Mouse (Mus musculus): ENCODE results near the gene Crybg3. TPM values are rescaled to one million over a fixed set of nuclear protein-coding genes. Genes with fewer than 3 reads are reported as not detected.

Gene Crybg3
- polyA plus RNA-seq, 1 experiment from 2014 or later: 6.0 TPM

- no peaks in the 10 kb centered on the region for H3K36me3 ChIP-seq (ENCODE audit: control insufficient read depth, insufficient read depth, low read length)
- H3K9me3 ChIP-seq (ENCODE audit: control insufficient read depth, low read length): no peaks in the 10 kb centered on the region
- 88% methylated on average over 11 of the region's 11 CpGs for WGBS
- H3K27ac ChIP-seq (ENCODE audit: low read depth, low read length): no peak overlapping the region
- H3K4me3 ChIP-seq (ENCODE audit: low read depth, low read length): no peak overlapping the region
- DNase-seq (ENCODE audit: low spot score) (no peak), ATAC-seq (replicated peaks; ENCODE audit: low FRiP score) (no peak)
- H3K4me2 ChIP-seq (ENCODE audit: low read depth, low read length, severe bottlenecking): no peak overlapping the region
- H3K27me3 ChIP-seq (ENCODE audit: control insufficient read depth, insufficient read depth, low read length): no peaks in the 10 kb centered on the region
- H3K4me1 ChIP-seq (replicated peaks; ENCODE audit: control insufficient read depth, insufficient read depth, low read length): no peaks in the 10 kb centered on the region
- H3K9ac ChIP-seq (ENCODE audit: low read length): no peak overlapping the region
Observed at GRCm38 (mm10) chr16:59534349-59534748, 66.4 kb downstream of the Crybg3 start.

DNA sequence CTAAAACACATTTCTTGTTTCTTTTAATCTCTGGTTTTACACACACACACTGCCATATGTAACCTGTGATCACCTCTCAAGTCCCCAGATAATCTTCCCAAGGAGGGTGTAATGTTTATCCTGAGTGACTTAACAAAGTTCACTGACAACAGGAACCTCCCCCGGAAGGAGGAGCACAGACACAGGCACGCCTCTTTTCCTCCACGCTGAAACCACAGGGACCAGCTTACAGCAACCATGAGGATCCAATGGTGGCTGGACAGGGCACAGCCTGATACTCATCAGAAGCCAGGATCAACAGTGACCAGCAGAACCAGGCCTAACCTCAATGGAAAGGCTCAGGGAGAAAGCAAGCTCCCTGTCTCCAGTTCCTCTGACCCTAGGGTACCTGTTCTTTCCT lies 68.2 kb downstream of the Crybg3 start:
- H3K4me3 ChIP-seq (ENCODE audit: low read depth, low read length): no peak overlapping the region
- ATAC-seq (replicated peaks; ENCODE audit: low FRiP score) (no peak), DNase-seq (ENCODE audit: low spot score) (no peak)
- H3K27ac ChIP-seq (ENCODE audit: low read depth, low read length): no peak overlapping the region
- no peaks in the 10 kb centered on the region for H3K27me3 ChIP-seq (ENCODE audit: control insufficient read depth, insufficient read depth, low read length)
- 47% methylated on average over 3 of the region's 3 CpGs for WGBS
- no peak overlapping the region for H3K4me2 ChIP-seq (ENCODE audit: low read depth, low read length, severe bottlenecking)
- no peaks in the 10 kb centered on the region for H3K4me1 ChIP-seq (replicated peaks; ENCODE audit: control insufficient read depth, insufficient read depth, low read length)
- no peaks in the 10 kb centered on the region for H3K9me3 ChIP-seq (ENCODE audit: control insufficient read depth, low read length)
- no peak overlapping the region for H3K9ac ChIP-seq (ENCODE audit: low read length)
- H3K36me3 ChIP-seq (ENCODE audit: control insufficient read depth, insufficient read depth, low read length): no peaks in the 10 kb centered on the region

GRCm38 (mm10) chr16:59531243-59531642 lies 69.5 kb downstream of the Crybg3 start:
- DNase-seq (ENCODE audit: low spot score) (no peak), ATAC-seq (replicated peaks; ENCODE audit: low FRiP score) (no peak)
- Histone ChIP-seq H3K4me2 (ENCODE audit: low read depth, low read length, severe bottlenecking) (no peak overlapping the region), H3K27me3 (ENCODE audit: control insufficient read depth, insufficient read depth, low read length) (no peaks in the 10 kb centered on the region), H3K36me3 (ENCODE audit: control insufficient read depth, insufficient read depth, low read length) (no peaks in the 10 kb centered on the region), H3K4me1 (replicated peaks; ENCODE audit: control insufficient read depth, insufficient read depth, low read length) (no peaks in the 10 kb centered on the region), H3K9ac (ENCODE audit: low read length) (no peak overlapping the region), H3K27ac (ENCODE audit: low read depth, low read length) (no peak overlapping the region), H3K4me3 (ENCODE audit: low read depth, low read length) (no peak overlapping the region), H3K9me3 (ENCODE audit: control insufficient read depth, low read length) (no peaks in the 10 kb centered on the region)
- 80% methylated on average over 5 of the region's 5 CpGs for WGBS

GRCm38 (mm10) chr16:59529570-59529969 lies 71.2 kb downstream of the Crybg3 start:
- Histone ChIP-seq H3K4me3 (ENCODE audit: low read depth, low read length) (no peak overlapping the region), H3K4me1 (replicated peaks; ENCODE audit: control insufficient read depth, insufficient read depth, low read length) (no peaks in the 10 kb centered on the region), H3K9ac (ENCODE audit: low read length) (no peak overlapping the region), H3K36me3 (ENCODE audit: control insufficient read depth, insufficient read depth, low read length) (no peaks in the 10 kb centered on the region), H3K9me3 (ENCODE audit: control insufficient read depth, low read length) (no peaks in the 10 kb centered on the region), H3K27me3 (ENCODE audit: control insufficient read depth, insufficient read depth, low read length) (no peaks in the 10 kb centered on the region), H3K27ac (ENCODE audit: low read depth, low read length) (no peak overlapping the region), H3K4me2 (ENCODE audit: low read depth, low read length, severe bottlenecking) (no peak overlapping the region)
- ATAC-seq (replicated peaks; ENCODE audit: low FRiP score): no peak
- no peak for DNase-seq (ENCODE audit: low spot score)
- 94% methylated on average over 13 of the region's 13 CpGs for WGBS

DNA sequence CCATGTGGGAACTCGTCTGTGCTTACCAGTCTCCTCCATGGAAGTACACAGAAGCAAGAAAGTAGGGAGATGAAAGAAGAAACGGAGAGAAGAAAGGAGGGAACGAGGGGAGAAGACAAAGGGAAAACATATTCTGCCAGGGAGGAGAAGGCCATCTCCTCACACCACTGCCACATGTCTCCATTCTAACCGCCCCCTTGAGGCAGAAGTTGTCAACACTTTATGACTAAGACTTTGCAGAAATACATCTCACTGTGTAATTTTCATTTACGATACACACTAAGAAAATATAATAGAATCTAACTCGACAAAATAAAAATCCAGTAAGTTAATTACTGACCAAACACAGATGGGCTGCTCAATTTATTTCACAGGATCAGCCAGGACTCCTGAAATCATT lies 73.8 kb downstream of the Crybg3 start:
- DNase-seq (ENCODE audit: low spot score) (no peak), ATAC-seq (replicated peaks; ENCODE audit: low FRiP score) (no peak)

DNA sequence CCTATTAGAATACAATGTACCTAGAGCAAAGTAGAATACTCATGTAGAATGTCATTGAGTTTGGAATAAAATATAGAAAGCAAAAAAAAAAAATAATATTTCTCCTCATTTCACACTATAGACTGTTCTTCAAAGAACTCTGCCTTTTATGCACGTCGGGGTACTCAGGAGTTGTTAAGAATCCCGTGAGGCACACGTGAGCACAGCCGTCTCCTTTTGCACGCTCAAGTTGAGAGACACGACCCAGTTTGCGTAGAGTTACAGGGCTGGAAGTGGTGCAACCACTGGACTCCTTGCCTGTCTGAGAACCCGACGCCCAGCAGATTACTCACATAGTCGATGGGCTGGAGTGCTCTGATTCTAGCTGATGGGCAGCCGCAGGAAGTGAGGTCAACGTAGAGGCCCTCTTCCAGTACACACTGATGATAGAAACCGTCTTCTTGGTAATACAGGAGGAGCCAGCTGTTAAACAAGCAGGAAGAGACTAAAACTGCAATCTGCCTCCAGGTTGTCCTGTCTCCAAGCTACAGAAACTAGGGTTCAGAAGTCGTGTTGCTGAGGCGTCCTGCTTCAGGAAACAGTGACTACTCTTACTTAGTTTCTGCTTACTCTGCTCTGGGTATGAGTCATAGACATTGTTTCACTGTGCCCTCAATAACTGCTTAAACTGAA lies 78.9 kb downstream of the Crybg3 start:
- 93% methylated on average over 16 of the region's 16 CpGs for WGBS
- no peak for DNase-seq (ENCODE audit: low spot score)

More for the DNA sequence above, 73.8 kb downstream of the Crybg3 start:
- Histone ChIP-seq H3K9ac (ENCODE audit: low read length) (no peak overlapping the region), H3K4me3 (ENCODE audit: low read depth, low read length) (no peak overlapping the region), H3K4me1 (replicated peaks; ENCODE audit: control insufficient read depth, insufficient read depth, low read length) (no peaks in the 10 kb centered on the region), H3K27me3 (ENCODE audit: control insufficient read depth, insufficient read depth, low read length) (no peaks in the 10 kb centered on the region), H3K27ac (ENCODE audit: low read depth, low read length) (no peak overlapping the region), H3K9me3 (ENCODE audit: control insufficient read depth, low read length) (no peaks in the 10 kb centered on the region), H3K4me2 (ENCODE audit: low read depth, low read length, severe bottlenecking) (no peak overlapping the region), H3K36me3 (ENCODE audit: control insufficient read depth, insufficient read depth, low read length) (no peaks in the 10 kb centered on the region)
- 82% methylated on average over 6 of the region's 6 CpGs for WGBS

DNA sequence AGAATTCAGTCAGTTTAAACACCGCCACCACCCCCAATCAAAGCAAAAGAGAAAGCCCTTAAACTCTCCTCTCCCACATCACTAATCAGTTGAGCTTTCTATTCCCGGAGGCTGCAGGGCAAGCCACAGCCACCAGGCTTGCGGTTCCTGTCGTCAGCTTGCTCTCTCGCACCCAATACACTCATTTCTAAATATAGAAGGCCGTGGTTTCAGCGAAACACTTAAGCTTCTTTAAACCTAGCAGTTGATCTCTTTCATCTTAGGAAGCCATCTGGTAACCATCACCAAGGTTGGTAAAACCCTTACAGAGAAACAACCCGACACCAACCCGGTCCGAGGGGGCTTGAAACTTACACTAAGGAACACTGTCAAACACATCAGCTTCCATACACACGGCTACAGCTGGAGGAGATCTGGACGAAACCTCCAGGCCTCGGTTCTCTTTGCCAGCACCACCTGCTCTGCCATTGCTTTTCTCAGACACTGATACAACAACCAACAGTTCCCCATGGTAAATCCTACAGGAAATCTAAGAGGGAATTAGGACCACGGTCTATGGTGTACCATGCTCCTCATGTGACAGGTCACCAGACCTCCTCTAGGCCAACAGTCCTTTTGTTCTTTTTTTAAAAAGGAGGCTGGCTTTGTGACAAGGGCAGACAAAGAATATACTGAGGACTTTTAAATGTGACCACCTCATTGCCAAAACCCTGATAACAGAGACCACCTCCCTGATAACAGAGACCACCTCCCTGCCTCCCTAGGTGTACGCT lies 83.1 kb downstream of the Crybg3 start:
- Histone ChIP-seq H3K4me1 (replicated peaks; ENCODE audit: control insufficient read depth, insufficient read depth, low read length) (no peaks in the 10 kb centered on the region), H3K4me3 (ENCODE audit: low read depth, low read length) (no peak overlapping the region), H3K27ac (ENCODE audit: low read depth, low read length) (no peak overlapping the region), H3K27me3 (ENCODE audit: control insufficient read depth, insufficient read depth, low read length) (no peaks in the 10 kb centered on the region), H3K4me2 (ENCODE audit: low read depth, low read length, severe bottlenecking) (no peak overlapping the region), H3K9ac (ENCODE audit: low read length) (no peak overlapping the region), H3K36me3 (ENCODE audit: control insufficient read depth, insufficient read depth, low read length) (no peaks in the 10 kb centered on the region), H3K9me3 (ENCODE audit: control insufficient read depth, low read length) (no peaks in the 10 kb centered on the region)
- no peak for DNase-seq (ENCODE audit: low spot score)
- WGBS: 88% methylated on average over 15 of the region's 15 CpGs
- ATAC-seq (replicated peaks; ENCODE audit: low FRiP score): no peak

More for the DNA sequence above, 78.9 kb downstream of the Crybg3 start:
- no peak for ATAC-seq (replicated peaks; ENCODE audit: low FRiP score)
- Histone ChIP-seq H3K9ac (ENCODE audit: low read length) (no peak overlapping the region), H3K9me3 (ENCODE audit: control insufficient read depth, low read length) (no peaks in the 10 kb centered on the region), H3K4me3 (ENCODE audit: low read depth, low read length) (no peak overlapping the region), H3K4me2 (ENCODE audit: low read depth, low read length, severe bottlenecking) (no peak overlapping the region), H3K36me3 (ENCODE audit: control insufficient read depth, insufficient read depth, low read length) (no peaks in the 10 kb centered on the region), H3K4me1 (replicated peaks; ENCODE audit: control insufficient read depth, insufficient read depth, low read length) (no peaks in the 10 kb centered on the region), H3K27me3 (ENCODE audit: control insufficient read depth, insufficient read depth, low read length) (no peaks in the 10 kb centered on the region), H3K27ac (ENCODE audit: low read depth, low read length) (no peak overlapping the region)

- Histone ChIP-seq H3K4me3 (ENCODE audit: low read depth, low read length) (no peak overlapping the region), H3K9me3 (ENCODE audit: control insufficient read depth, low read length) (no peaks in the 10 kb centered on the region), H3K4me1 (replicated peaks; ENCODE audit: control insufficient read depth, insufficient read depth, low read length) (no peaks in the 10 kb centered on the region), H3K36me3 (ENCODE audit: control insufficient read depth, insufficient read depth, low read length) (no peaks in the 10 kb centered on the region), H3K27ac (ENCODE audit: low read depth, low read length) (no peak overlapping the region), H3K27me3 (ENCODE audit: control insufficient read depth, insufficient read depth, low read length) (no peaks in the 10 kb centered on the region), H3K4me2 (ENCODE audit: low read depth, low read length, severe bottlenecking) (no peak overlapping the region), H3K9ac (ENCODE audit: low read length) (no peak overlapping the region)
- no peak for DNase-seq (ENCODE audit: low spot score)
- 93% methylated on average over 10 of the region's 10 CpGs for WGBS
- no peak for ATAC-seq (replicated peaks; ENCODE audit: low FRiP score)
Observed at GRCm38 (mm10) chr16:59516965-59517364, 83.8 kb downstream of the Crybg3 start.

DNA sequence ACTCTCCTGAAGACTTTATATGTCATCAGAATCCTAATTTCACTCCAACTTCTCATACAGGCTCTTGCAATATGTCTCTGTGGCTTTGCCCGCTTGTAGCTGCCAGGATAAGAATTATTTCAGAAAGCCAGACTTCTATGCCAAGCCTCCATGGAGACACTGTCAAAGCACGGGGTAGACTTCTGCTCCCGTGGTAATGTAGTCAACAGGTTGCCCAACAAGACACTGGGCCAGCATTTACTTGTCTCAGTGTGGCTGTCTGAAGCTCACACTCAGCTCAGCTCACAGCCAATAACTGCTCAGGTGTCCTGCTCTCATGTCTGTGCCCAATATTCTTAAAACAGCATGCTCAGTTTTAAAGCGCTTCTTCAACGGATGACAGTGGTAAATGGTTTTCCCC lies 85.6 kb downstream of the Crybg3 start:
- no peak for ATAC-seq (replicated peaks; ENCODE audit: low FRiP score)
- H3K4me2 ChIP-seq (ENCODE audit: low read depth, low read length, severe bottlenecking): no peak overlapping the region
- no peaks in the 10 kb centered on the region for H3K36me3 ChIP-seq (ENCODE audit: control insufficient read depth, insufficient read depth, low read length)
- no peaks in the 10 kb centered on the region for H3K27me3 ChIP-seq (ENCODE audit: control insufficient read depth, insufficient read depth, low read length)
- no peak overlapping the region for H3K27ac ChIP-seq (ENCODE audit: low read depth, low read length)
- H3K9ac ChIP-seq (ENCODE audit: low read length): no peak overlapping the region
- H3K4me3 ChIP-seq (ENCODE audit: low read depth, low read length): no peak overlapping the region
- H3K4me1 ChIP-seq (replicated peaks; ENCODE audit: control insufficient read depth, insufficient read depth, low read length): no peaks in the 10 kb centered on the region
- 95% methylated on average over 5 of the region's 5 CpGs for WGBS
- no peaks in the 10 kb centered on the region for H3K9me3 ChIP-seq (ENCODE audit: control insufficient read depth, low read length)
- DNase-seq (ENCODE audit: low spot score): no peak

Measured in forebrain, embryonic 11.5 days (tissue).